26 mouse cellular contexts compared by ENCODE assay signal in genomic region chr1:57918567-57918966, GRCm38 (mm10).
A peak's percentile ranks its signal among the peaks of the same experiment; 100 is the strongest.
DNase-seq lines count a peak whose midpoint lies in the region; ATAC-seq lines count a peak whose summit lies in the region.
"Had no signal": no experiment of that assay in that cellular context is flagged by ENCODE, and none has a peak within 500 bp of the region (broad histone marks: within the 10 kb centered on the region; RNA-seq: fewer than 3 reads in every experiment).

No protein-coding gene starts in this region.

- no peaks in the 10 kb centered on the region for H3K27me3 ChIP-seq in hindbrain, embryonic 16.5 days (replicated peaks; ENCODE audit: control insufficient read depth, insufficient read depth, low read length)
- H3K27me3 ChIP-seq in hindbrain, embryonic 13.5 days: no peaks in the 10 kb centered on the region
- H3K27me3 ChIP-seq: CH12.LX; embryonic facial prominence, embryonic 15.5 days; heart, embryonic 15.5 days; hindbrain, embryonic 15.5 days; Patski had no signal

- H3K4me3 ChIP-seq in hindbrain, embryonic 16.5 days (ENCODE audit: low read length): no peak overlapping the region
- no peak overlapping the region for H3K4me3 ChIP-seq in hindbrain, embryonic 13.5 days
- H3K4me3 ChIP-seq: embryonic facial prominence, embryonic 15.5 days; erythroblast, embryonic 14.5 days; forebrain, embryonic 10.5 days; heart, adult 2 months; heart, embryonic 15.5 days; hindbrain, embryonic 15.5 days had no signal

- no peaks in the 10 kb centered on the region for H3K4me1 ChIP-seq in hindbrain, embryonic 16.5 days (ENCODE audit: control insufficient read depth, insufficient read depth, low read depth, low read length)
- no peaks in the 10 kb centered on the region for H3K4me1 ChIP-seq in hindbrain, embryonic 13.5 days (replicated peaks)
- H3K4me1 ChIP-seq: embryonic facial prominence, embryonic 15.5 days; forebrain, embryonic 10.5 days; heart, embryonic 15.5 days; hindbrain, embryonic 15.5 days had no signal

- no peaks in the 10 kb centered on the region for H3K9me3 ChIP-seq in hindbrain, embryonic 16.5 days (ENCODE audit: control insufficient read depth, low read length)
- H3K9me3 ChIP-seq in hindbrain, embryonic 13.5 days: no peaks in the 10 kb centered on the region
- H3K9me3 ChIP-seq: embryonic facial prominence, embryonic 15.5 days; forebrain, embryonic 10.5 days; heart, embryonic 15.5 days; hindbrain, embryonic 15.5 days had no signal

- ATAC-seq in hindbrain, embryonic 16.5 days: peak; percentile 56; the same call in 1 of the 2 replicates
- ATAC-seq in hindbrain, embryonic 13.5 days (ENCODE audit: low FRiP score): no peak
- ATAC-seq: activated CD4-positive, CD25-positive, alpha-beta regulatory T cell, adult 4 months; forebrain, embryonic 16.5 days; Patski had no signal

- 78% methylated on average over 4 of the region's 4 CpGs for WGBS in hindbrain, embryonic 16.5 days
- WGBS in hindbrain, embryonic 13.5 days: 87% methylated on average over 4 of the region's 4 CpGs

- no peak overlapping the region for H3K4me2 ChIP-seq in hindbrain, embryonic 16.5 days (ENCODE audit: low read length)
- H3K4me2 ChIP-seq in hindbrain, embryonic 13.5 days: no peak overlapping the region
- H3K4me2 ChIP-seq: embryonic facial prominence, embryonic 15.5 days; heart, embryonic 11.5 days; heart, embryonic 15.5 days; hindbrain, embryonic 15.5 days had no signal

- H3K9ac ChIP-seq in hindbrain, embryonic 16.5 days (ENCODE audit: low read depth, low read length): no peak overlapping the region
- no peak overlapping the region for H3K9ac ChIP-seq in hindbrain, embryonic 13.5 days
- H3K9ac ChIP-seq: embryonic facial prominence, embryonic 15.5 days; heart, embryonic 15.5 days; hindbrain, embryonic 15.5 days had no signal

- no peak overlapping the region for H3K27ac ChIP-seq in hindbrain, embryonic 16.5 days (ENCODE audit: low read depth, low read length)
- no peak overlapping the region for H3K27ac ChIP-seq in hindbrain, embryonic 13.5 days
- H3K27ac ChIP-seq: embryonic facial prominence, embryonic 15.5 days; forebrain, embryonic 10.5 days; heart, adult 2 months; heart, embryonic 15.5 days; hindbrain, embryonic 15.5 days had no signal

- DNase-seq in adrenal gland, postnatal 36 days: peak; percentile 2 to 7
- no peak for DNase-seq in adrenal gland, postnatal 10 days
- peak; percentile 14 for DNase-seq in kidney, postnatal 14 days
- DNase-seq in kidney, adult 18-20 months: no peak
- DNase-seq in lung, postnatal 36 days: peak; percentile 10
- DNase-seq in lung, adult 18-20 months: no peak
- DNase-seq: adrenal gland, postnatal 25 days; cerebellum, adult 11-12 months; cerebellum, adult 9-10 months; embryo, embryonic 11 days; gastrocnemius, postnatal 10 days; heart, adult 2 months; heart, postnatal 14 days; kidney, adult 11 months had no signal

- H3K36me3 ChIP-seq in hindbrain, embryonic 16.5 days (ENCODE audit: control insufficient read depth, insufficient read depth, low read length): peaks cover 4% of the 10 kb centered on the region; the same call in 1 of the 2 replicates
- H3K36me3 ChIP-seq in hindbrain, embryonic 13.5 days: peaks cover 9% of the 10 kb centered on the region
- H3K36me3 ChIP-seq: forebrain, embryonic 10.5 days; heart, embryonic 15.5 days had no signal

Comparison
In these comparisons a context has a peak if more than half of its experiments do, and no peak if none do; other contexts are left out.
1. DNase-seq: peak in adrenal gland, postnatal 36 days (2 of 2), kidney, postnatal 14 days (single experiment) and lung, postnatal 36 days (single experiment); none in adrenal gland, postnatal 10 days (single experiment), kidney, adult 18-20 months (single experiment) and lung, adult 18-20 months (0 of 2).